Mouse (Mus musculus) thymus, adult 2 months (tissue): ENCODE data around the gene Ndufs5. TPM values are rescaled to one million over a fixed set of nuclear protein-coding genes. Genes with fewer than 3 reads are reported as not detected.
A peak's percentile ranks its signal among the peaks of the same experiment; 100 is the strongest.

Source experiments
- DNase-seq: peaks from one replicate; pipeline ENCODE4 v3.0.0; 2021
- H3K27ac ChIP-seq: fragments of 200-500 bp; 2 replicates; pipeline ENCODE4 v1.5.1; 2012; ENCODE audit warnings: low read length, control low read depth; ENCODE audit not compliant: control insufficient read depth, insufficient read depth
- H3K27me3 ChIP-seq: fragments of 200-500 bp; 2 replicates; pipeline ENCODE4 v1.6.1; 2012; ENCODE audit warnings: mild to moderate bottlenecking, low read length, moderate library complexity, mixed read lengths; ENCODE audit not compliant: control insufficient read depth, insufficient read depth
- H3K36me3 ChIP-seq: fragments of 200-500 bp; 2 replicates; pipeline ENCODE4 v1.6.1; 2012; ENCODE audit warnings: mild to moderate bottlenecking, low read length, moderate library complexity; ENCODE audit not compliant: control insufficient read depth, insufficient read depth
- H3K4me1 ChIP-seq: fragments of 200-500 bp; replicated peaks from 2 replicates; pipeline ENCODE4 v1.6.1; 2012; ENCODE audit warnings: low read length; ENCODE audit not compliant: control insufficient read depth, insufficient read depth
- H3K4me3 ChIP-seq: fragments of 200-500 bp; 2 replicates; pipeline ENCODE4 v1.5.1; 2012; ENCODE audit warnings: mild to moderate bottlenecking, low read length, control low read depth, moderate library complexity; ENCODE audit not compliant: control insufficient read depth, insufficient read depth
- CTCF ChIP-seq: fragments of 200-500 bp; IDR thresholded peaks from 2 replicates; pipeline ENCODE4 v1.5.1; 2012; ENCODE audit warnings: mild to moderate bottlenecking, control low read depth, low read length, moderate library complexity, borderline replicate concordance; ENCODE audit not compliant: control insufficient read depth, poor library complexity, insufficient read depth; ENCODE audit errors: extremely low read depth
- POLR2A ChIP-seq: fragments of 200-500 bp; IDR thresholded peaks from 2 replicates; pipeline ENCODE4 v1.6.1; 2012; ENCODE audit warnings: mild to moderate bottlenecking, low read length, control low read depth, moderate library complexity; ENCODE audit not compliant: control insufficient read depth, poor library complexity, insufficient read depth; ENCODE audit errors: extremely low read depth
- WGBS: fragments of 180-500 bp; shearing (Covaris S2); methylation state at CpG from one replicate; pipeline ENCODE4 v1.1.7; 2018; 5-methylcytosine and 5-hydroxymethylcytosine counted together
- polyA plus RNA-seq: library from polyadenylated mRNA; depleted of rRNA; stranded (reverse); fragments of >200 nt; gene quantifications from 2 replicates; pipeline ENCODE4 v1.2.3, GENCODE M21; 2012

Gene Ndufs5
- polyA plus RNA-seq, 1 experiment = 44.2 TPM

- DNase-seq = no peak
- no peaks in the 10 kb centered on the region for H3K36me3 ChIP-seq
- peaks cover 29% of the 10 kb centered on the region for H3K27me3 ChIP-seq
- 95% methylated on average over 1 of the region's 1 CpGs for WGBS
- no peak overlapping the region for H3K4me3 ChIP-seq
- TF ChIP-seq CTCF (no peak), POLR2A (no peak)
- H3K4me1 ChIP-seq = peaks cover 21% of the 10 kb centered on the region
- H3K27ac ChIP-seq = no peak overlapping the region
Measured at GRCm38 (mm10) chr4:123666517-123666916, 51.5 kb downstream of the Ndufs5 start.

GRCm38 (mm10) chr4:123665681-123666278, 52.2 kb downstream of the Ndufs5 start:
- Histone ChIP-seq H3K4me1 (peaks cover 21% of the 10 kb centered on the region), H3K27ac (no peak overlapping the region), H3K27me3 (peaks cover 33% of the 10 kb centered on the region), H3K36me3 (no peaks in the 10 kb centered on the region), H3K4me3 (no peak overlapping the region)
- WGBS = 82% methylated on average over 11 of the region's 11 CpGs
- no peak for TF ChIP-seq POLR2A
- no peak for TF ChIP-seq CTCF
- no peak for DNase-seq

GRCm38 (mm10) chr4:123664951-123665661, 52.9 kb downstream of the Ndufs5 start:
- Histone ChIP-seq H3K36me3 (no peaks in the 10 kb centered on the region), H3K4me1 (peaks cover 21% of the 10 kb centered on the region), H3K27ac (0 out of 2 replicates have a peak overlapping the region, but pooled peaks have one; percentile 19), H3K27me3 (peaks cover 33% of the 10 kb centered on the region), H3K4me3 (peak overlapping the region; percentile 48)
- no peak for DNase-seq
- no peak for TF ChIP-seq CTCF
- no peak for TF ChIP-seq POLR2A
- WGBS = 7% methylated on average over 52 of the region's 58 CpGs

GRCm38 (mm10) chr4:123664021-123664950, 53.7 kb downstream of the Ndufs5 start:
- peaks cover 21% of the 10 kb centered on the region for H3K4me1 ChIP-seq
- peak overlapping the region; percentile 48 for H3K4me3 ChIP-seq
- WGBS = 1% methylated on average over 123 of the region's 125 CpGs
- H3K27me3 ChIP-seq = peaks cover 33% of the 10 kb centered on the region
- TF ChIP-seq CTCF (0 out of 2 replicates have a peak, but pooled peaks have one; percentile 20), POLR2A (no peak)
- no peak overlapping the region for H3K27ac ChIP-seq
- peak; percentile 63 for DNase-seq
- H3K36me3 ChIP-seq = no peaks in the 10 kb centered on the region

- Histone ChIP-seq H3K4me1 (peaks cover 21% of the 10 kb centered on the region), H3K4me3 (peak overlapping the region; percentile 48), H3K36me3 (no peaks in the 10 kb centered on the region), H3K27ac (no peak overlapping the region), H3K27me3 (peaks cover 33% of the 10 kb centered on the region)
- no peak for DNase-seq
- WGBS = 4% methylated on average over 12 of the region's 12 CpGs
- no peak for TF ChIP-seq CTCF
- no peak for TF ChIP-seq POLR2A
Measured at GRCm38 (mm10) chr4:123663688-123663965, 54.4 kb downstream of the Ndufs5 start.
